Mouse (Mus musculus): Measurements from ENCODE around the gene Ube2b. TPM values are rescaled to one million over a fixed set of nuclear protein-coding genes. Genes with fewer than 3 reads are reported as not detected.

Gene Ube2b
- total RNA-seq, 2 experiments from 2014 or later, result 297 to 317 TPM

- no peak for DNase-seq
- intact Hi-C loops (cut with DNase I), result no loop called here
Measured at GRCm38 (mm10) chr11:51968896-51969295, 31.7 kb downstream of the Ube2b start.

- peak; percentile 97 to 99 for DNase-seq
- intact Hi-C loops (cut with DNase I), result loop anchor here (1.0 to 2.0 kb wide), 5 partner anchors 33 to 147 kb away; partner anchors contain the start of gene Ube2b
Measured at GRCm38 (mm10) chr11:51967443-51968401, 32.8 kb downstream of the Ube2b start, which contains the start of gene Cdkn2aipnl. Gene Cdkn2aipnl (plus strand): TSS chr11:51967661.

GRCm38 (mm10) chr11:51966651-51967050, 33.9 kb downstream of the Ube2b start:
- DNase-seq, result no peak
- intact Hi-C loops (cut with DNase I), result loop anchor here (1.0 to 2.0 kb wide), 5 partner anchors 34 to 146 kb away; partner anchors contain the start of gene Ube2b

GRCm38 (mm10) chr11:51962277-51962676, 38.3 kb downstream of the Ube2b start:
- intact Hi-C loops (cut with DNase I), result no loop called here
- DNase-seq, result no peak

GRCm38 (mm10) chr11:51961761-51962160, 38.8 kb downstream of the Ube2b start:
- no peak for DNase-seq
- intact Hi-C loops (cut with DNase I), result no loop called here

GRCm38 (mm10) chr11:51960967-51961471, 39.5 kb downstream of the Ube2b start:
- intact Hi-C loops (cut with DNase I), result no loop called here
- DNase-seq, result no peak

GRCm38 (mm10) chr11:51960061-51960460, 40.5 kb downstream of the Ube2b start:
- intact Hi-C loops (cut with DNase I), result no loop called here
- no peak for DNase-seq

GRCm38 (mm10) chr11:51959511-51959910, 41.1 kb downstream of the Ube2b start:
- DNase-seq, result no peak
- intact Hi-C loops (cut with DNase I), result no loop called here

- no peak for DNase-seq
- intact Hi-C loops (cut with DNase I), result no loop called here
Measured at GRCm38 (mm10) chr11:51957760-51958159, 42.8 kb downstream of the Ube2b start.

- DNase-seq, result no peak
- intact Hi-C loops (cut with DNase I), result no loop called here
Measured at GRCm38 (mm10) chr11:51956112-51956511, 44.5 kb downstream of the Ube2b start.

GRCm38 (mm10) chr11:51951861-51952420, 48.6 kb downstream of the Ube2b start:
- no peak for DNase-seq
- intact Hi-C loops (cut with DNase I), result no loop called here

GRCm38 (mm10) chr11:51949919-51950318, 50.6 kb downstream of the Ube2b start:
- DNase-seq, result no peak
- intact Hi-C loops (cut with DNase I), result no loop called here

GRCm38 (mm10) chr11:51949155-51949840, 51.3 kb downstream of the Ube2b start:
- DNase-seq, result no peak
- intact Hi-C loops (cut with DNase I), result no loop called here

- no peak for DNase-seq
- intact Hi-C loops (cut with DNase I), result no loop called here
Measured at GRCm38 (mm10) chr11:51946144-51946543, 54.4 kb downstream of the Ube2b start.

GRCm38 (mm10) chr11:51945548-51945947, 55.0 kb downstream of the Ube2b start:
- intact Hi-C loops (cut with DNase I), result no loop called here
- no peak for DNase-seq

GRCm38 (mm10) chr11:51944239-51944638, 56.3 kb downstream of the Ube2b start:
- no peak for DNase-seq
- intact Hi-C loops (cut with DNase I), result no loop called here

GRCm38 (mm10) chr11:51943500-51943841, 57.1 kb downstream of the Ube2b start:
- DNase-seq, result no peak
- intact Hi-C loops (cut with DNase I), result no loop called here

GRCm38 (mm10) chr11:51942602-51943499, 57.7 kb downstream of the Ube2b start:
- intact Hi-C loops (cut with DNase I), result no loop called here
- no peak for DNase-seq

- DNase-seq, result peak in 1 of 2 experiments; percentile 41
- intact Hi-C loops (cut with DNase I), result no loop called here
Measured at GRCm38 (mm10) chr11:51940511-51940955, 60.0 kb downstream of the Ube2b start.

GRCm38 (mm10) chr11:51939590-51939955, 61.0 kb downstream of the Ube2b start:
- intact Hi-C loops (cut with DNase I), result no loop called here
- no peak for DNase-seq

All from heart, postnatal 36 days (tissue).